Mouse (Mus musculus) heart, postnatal 0 days (tissue): ENCODE data around the gene Six3. TPM values are rescaled to one million over a fixed set of nuclear protein-coding genes. Genes with fewer than 3 reads are reported as not detected.
A peak's percentile ranks its signal among the peaks of the same experiment; 100 is the strongest.

Source experiments
- ATAC-seq: fragments of 200-750 bp; cut with Nextera tagmentation; 2 replicates; pipeline ENCODE4 v1.8.0; 2017; ENCODE audit warnings: low read depth, moderate number of reproducible peaks, moderate library complexity; ENCODE audit not compliant: insufficient read depth
- DNase-seq: peaks from one replicate; pipeline ENCODE4 v3.0.0-alpha.2; 2016; ENCODE audit warnings: low spot score
- H3K27ac ChIP-seq: fragments of 300-500 bp; sonication (generic); 2 replicates; pipeline ENCODE4 v1.5.1; 2014; ENCODE audit warnings: low read depth, mild to moderate bottlenecking
- H3K27me3 ChIP-seq: fragments of 300-500 bp; sonication (generic); 2 replicates; pipeline ENCODE4 v1.6.1; 2014; ENCODE audit warnings: low read length, mixed read lengths; ENCODE audit not compliant: control insufficient read depth, insufficient read depth
- H3K36me3 ChIP-seq: fragments of 300-500 bp; sonication (generic); replicated peaks from 2 replicates; pipeline ENCODE4 v1.6.1; 2014; ENCODE audit warnings: low read length, mixed read lengths; ENCODE audit not compliant: control insufficient read depth, insufficient read depth
- H3K4me1 ChIP-seq: fragments of 300-500 bp; sonication (generic); 2 replicates; pipeline ENCODE4 v1.6.1; 2014; ENCODE audit warnings: antibody characterized with exemption; ENCODE audit not compliant: control insufficient read depth, insufficient read depth
- H3K4me2 ChIP-seq: fragments of 300-500 bp; sonication (generic); 2 replicates; pipeline ENCODE4 v1.6.1; 2014; ENCODE audit warnings: low read depth, mild to moderate bottlenecking, low read length, moderate library complexity
- H3K4me3 ChIP-seq: fragments of 300-500 bp; sonication (generic); 2 replicates; pipeline ENCODE4 v1.5.1; 2014; ENCODE audit warnings: low read depth, low read length
- H3K9ac ChIP-seq: fragments of 300-500 bp; sonication (generic); replicated peaks from 2 replicates; pipeline ENCODE4 v1.6.1; 2014; ENCODE audit warnings: low read depth, low read length, mixed read lengths
- H3K9me3 ChIP-seq: fragments of 300-500 bp; sonication (generic); replicated peaks from 2 replicates; pipeline ENCODE4 v1.6.1; 2016; ENCODE audit warnings: low read length; ENCODE audit not compliant: control insufficient read depth
- CTCF ChIP-seq: IDR thresholded peaks from 2 replicates; pipeline ENCODE4 v1.5.1; 2016; ENCODE audit warnings: antibody characterized with exemption, control low read depth, low read depth
- EP300 ChIP-seq: IDR thresholded peaks from 2 replicates; pipeline ENCODE4 v1.6.1; 2016; ENCODE audit warnings: antibody characterized with exemption, low read depth
- WGBS: fragments of 180-500 bp; shearing (Covaris S2); extraction: QIAGEN DNeasy Blood & Tissue Kit; methylation state at CpG from one replicate; pipeline ENCODE4 v1.1.7; 2014; 5-methylcytosine and 5-hydroxymethylcytosine counted together
- polyA plus RNA-seq: library from polyadenylated mRNA; unstranded; fragments of >200 nt; fragmentation: Nextera tagmentation; extraction: Ambion mirVana; gene quantifications from 2 replicates; pipeline ENCODE4 v1.2.1, GENCODE M21; 2015
- total RNA-seq: library from RNA; depleted of rRNA; stranded (reverse); fragments of >200 nt; gene quantifications from 2 replicates; pipeline ENCODE4 v1.2.3, GENCODE M21; 2014; ENCODE audit warnings: low replicate concordance

Gene Six3
- total and polyA plus RNA-seq, 2 experiments from 2014 or later = not detected

GRCm38 (mm10) chr17:85620680-85621504 lies 7.5 kb downstream of the Six3 start:
- DNase-seq (no peak), ATAC-seq (no peak)
- peak overlapping the region; percentile 50 for H3K4me2 ChIP-seq
- peak overlapping the region; percentile 38 for H3K4me3 ChIP-seq
- peaks cover 99% of the 10 kb centered on the region for H3K27me3 ChIP-seq
- H3K9me3 ChIP-seq = no peaks in the 10 kb centered on the region
- under 1% methylated on average over 46 of the region's 54 CpGs for WGBS
- H3K4me1 ChIP-seq = peaks cover 5% of the 10 kb centered on the region; the same call in 1 of the 2 replicates
- no peak for TF ChIP-seq CTCF
- TF ChIP-seq EP300 = no peak
- no peaks in the 10 kb centered on the region for H3K36me3 ChIP-seq
- no peak overlapping the region for H3K27ac ChIP-seq
- no peak overlapping the region for H3K9ac ChIP-seq

- Histone ChIP-seq H3K27ac (no peak overlapping the region), H3K9me3 (no peaks in the 10 kb centered on the region), H3K4me3 (peak overlapping the region; percentile 38), H3K4me1 (peaks cover 5% of the 10 kb centered on the region; the same call in 1 of the 2 replicates), H3K9ac (no peak overlapping the region), H3K4me2 (peak overlapping the region; percentile 50), H3K36me3 (no peaks in the 10 kb centered on the region), H3K27me3 (peaks cover 99% of the 10 kb centered on the region)
- TF ChIP-seq EP300 (no peak), CTCF (no peak)
- 1% methylated on average over 67 of the region's 67 CpGs for WGBS
- no peak for DNase-seq
- no peak for ATAC-seq
These were observed 8.3 kb downstream of the Six3 start for GRCm38 (mm10) chr17:85621505-85622310.

GRCm38 (mm10) chr17:85622493-85623157 lies 9.2 kb downstream of the Six3 start:
- TF ChIP-seq CTCF (no peak), EP300 (no peak)
- peaks cover 5% of the 10 kb centered on the region; the same call in 1 of the 2 replicates for H3K4me1 ChIP-seq
- H3K27me3 ChIP-seq = peaks cover 99% of the 10 kb centered on the region
- H3K36me3 ChIP-seq = no peaks in the 10 kb centered on the region
- H3K9ac ChIP-seq = no peak overlapping the region
- WGBS = 20% methylated on average over 11 of the region's 12 CpGs
- ATAC-seq (no peak), DNase-seq (no peak)
- H3K4me3 ChIP-seq = no peak overlapping the region
- no peaks in the 10 kb centered on the region for H3K9me3 ChIP-seq
- H3K4me2 ChIP-seq = no peak overlapping the region
- no peak overlapping the region for H3K27ac ChIP-seq

GRCm38 (mm10) chr17:85623161-85624050 lies 10.0 kb downstream of the Six3 start:
- ATAC-seq = no peak

GRCm38 (mm10) chr17:85624051-85624420 lies 10.6 kb downstream of the Six3 start:
- Histone ChIP-seq H3K36me3 (no peaks in the 10 kb centered on the region), H3K4me1 (peaks cover 5% of the 10 kb centered on the region; the same call in 1 of the 2 replicates), H3K27me3 (peaks cover 99% of the 10 kb centered on the region), H3K4me2 (no peak overlapping the region), H3K9ac (no peak overlapping the region), H3K27ac (no peak overlapping the region), H3K9me3 (no peaks in the 10 kb centered on the region), H3K4me3 (peak overlapping the region; percentile 15; the same call in 1 of the 2 replicates)
- TF ChIP-seq EP300 (no peak), CTCF (no peak)
- ATAC-seq (no peak), DNase-seq (no peak)
- WGBS = 5% methylated on average over 13 of the region's 13 CpGs

More at GRCm38 (mm10) chr17:85623161-85624050, 10.0 kb downstream of the Six3 start:
- Histone ChIP-seq H3K27ac (no peak overlapping the region), H3K4me1 (peaks cover 5% of the 10 kb centered on the region; the same call in 1 of the 2 replicates), H3K4me2 (no peak overlapping the region), H3K36me3 (no peaks in the 10 kb centered on the region), H3K9me3 (no peaks in the 10 kb centered on the region), H3K9ac (no peak overlapping the region), H3K27me3 (peaks cover 99% of the 10 kb centered on the region), H3K4me3 (peak overlapping the region; percentile 15; the same call in 1 of the 2 replicates)
- WGBS = 4% methylated on average over 48 of the region's 52 CpGs
- TF ChIP-seq EP300 (no peak), CTCF (no peak)
- no peak for DNase-seq
